Mouse (Mus musculus) lung, adult 2 months (tissue): ENCODE data around the gene Slc10a7.

Experiments used
- CTCF ChIP-seq: fragments of 200-500 bp; IDR thresholded peaks from 2 replicates; pipeline ENCODE4 v1.5.1; 2011; ENCODE audit warnings: mild to moderate bottlenecking, low read length, control low read depth; ENCODE audit not compliant: insufficient read depth
- POLR2A ChIP-seq: fragments of 200-500 bp; IDR thresholded peaks from 2 replicates; pipeline ENCODE4 v1.6.1; 2011; ENCODE audit warnings: low read depth, mild to moderate bottlenecking, control low read depth, low read length, borderline replicate concordance; ENCODE audit errors: extremely low read depth

DNA sequence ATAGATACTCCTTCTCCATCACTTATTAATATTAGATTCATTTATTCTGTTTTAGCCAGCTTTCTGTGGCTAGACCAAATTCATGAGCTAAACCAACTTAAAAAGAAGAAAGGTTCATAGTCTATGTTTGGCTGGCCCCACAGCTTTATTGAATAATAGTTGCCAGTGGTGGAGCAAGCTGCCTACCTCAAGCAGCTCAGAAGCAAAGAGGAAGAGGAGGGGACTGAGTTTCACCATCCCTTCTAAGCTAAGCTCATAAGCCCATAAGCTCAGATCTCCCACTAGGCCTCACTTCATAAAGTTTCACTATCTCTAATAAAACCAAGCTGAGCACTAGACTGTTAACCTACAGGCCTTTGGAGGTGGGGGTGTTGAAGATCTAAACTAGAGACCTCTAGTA, 237.9 kb downstream of the Slc10a7 start:
- TF ChIP-seq POLR2A, result no peak
- no peak for TF ChIP-seq CTCF
